Mouse (Mus musculus): ENCODE data around the gene Syp. TPM values are rescaled to one million over a fixed set of nuclear protein-coding genes. Genes with fewer than 3 reads are reported as not detected.
A peak's percentile ranks its signal among the peaks of the same experiment; 100 is the strongest.

The Syp gene
- polyA plus RNA-seq, 1 experiment = 4.2 TPM

- 0 out of 2 replicates have a peak overlapping the region, but pooled peaks have one; percentile 12 for H3K27ac ChIP-seq (ENCODE audit: insufficient read depth, low read depth, low read length)
- no peak for TF ChIP-seq POLR2A (IDR thresholded peaks at IDR 0.05; ENCODE audit: borderline replicate concordance, low read depth, low read length)
- no peak for TF ChIP-seq CTCF (IDR thresholded peaks at IDR 0.05; ENCODE audit: low read depth, low read length)
- H3K4me3 ChIP-seq (ENCODE audit: insufficient read depth, low read length) = peak overlapping the region; percentile 35
- H3K4me1 ChIP-seq (ENCODE audit: control insufficient read depth, insufficient read depth, low read length) = peaks cover 14% of the 10 kb centered on the region
Observed at GRCm38 (mm10) chrX:7632560-7632959, 5.7 kb upstream of the Syp start.

- peaks cover 14% of the 10 kb centered on the region for H3K4me1 ChIP-seq (ENCODE audit: control insufficient read depth, insufficient read depth, low read length)
- no peak overlapping the region for H3K4me3 ChIP-seq (ENCODE audit: insufficient read depth, low read length)
- no peak for TF ChIP-seq CTCF (IDR thresholded peaks at IDR 0.05; ENCODE audit: low read depth, low read length)
- no peak for TF ChIP-seq POLR2A (IDR thresholded peaks at IDR 0.05; ENCODE audit: borderline replicate concordance, low read depth, low read length)
- H3K27ac ChIP-seq (ENCODE audit: insufficient read depth, low read depth, low read length) = no peak overlapping the region
Observed at GRCm38 (mm10) chrX:7635101-7635500, 3.2 kb upstream of the Syp start.

GRCm38 (mm10) chrX:7639536-7640325 is 1.5 kb downstream of the Syp start:
- H3K4me3 ChIP-seq (ENCODE audit: insufficient read depth, low read length) = no peak overlapping the region
- TF ChIP-seq CTCF (IDR thresholded peaks at IDR 0.05; ENCODE audit: low read depth, low read length) (no peak), POLR2A (IDR thresholded peaks at IDR 0.05; ENCODE audit: borderline replicate concordance, low read depth, low read length) (no peak)
- H3K4me1 ChIP-seq (ENCODE audit: control insufficient read depth, insufficient read depth, low read length) = no peaks in the 10 kb centered on the region
- H3K27ac ChIP-seq (ENCODE audit: insufficient read depth, low read depth, low read length) = no peak overlapping the region

- TF ChIP-seq POLR2A (IDR thresholded peaks at IDR 0.05; ENCODE audit: borderline replicate concordance, low read depth, low read length) (no peak), CTCF (IDR thresholded peaks at IDR 0.05; ENCODE audit: low read depth, low read length) (no peak)
Observed at GRCm38 (mm10) chrX:7640785-7641184, 2.5 kb downstream of the Syp start.

GRCm38 (mm10) chrX:7645349-7645748 is 7.1 kb downstream of the Syp start:
- TF ChIP-seq POLR2A (IDR thresholded peaks at IDR 0.05; ENCODE audit: borderline replicate concordance, low read depth, low read length) (no peak), CTCF (IDR thresholded peaks at IDR 0.05; ENCODE audit: low read depth, low read length) (no peak)
- no peak overlapping the region for H3K27ac ChIP-seq (ENCODE audit: insufficient read depth, low read depth, low read length)
- H3K4me1 ChIP-seq (ENCODE audit: control insufficient read depth, insufficient read depth, low read length) = 0 out of 2 replicates have a peak, but pooled peaks cover 3% of the 10 kb centered on the region
- no peak overlapping the region for H3K4me3 ChIP-seq (ENCODE audit: insufficient read depth, low read length)

More at GRCm38 (mm10) chrX:7640785-7641184, 2.5 kb downstream of the Syp start:
- Histone ChIP-seq H3K4me3 (ENCODE audit: insufficient read depth, low read length) (no peak overlapping the region), H3K4me1 (ENCODE audit: control insufficient read depth, insufficient read depth, low read length) (no peaks in the 10 kb centered on the region), H3K27ac (ENCODE audit: insufficient read depth, low read depth, low read length) (no peak overlapping the region)

- Histone ChIP-seq H3K4me1 (ENCODE audit: control insufficient read depth, insufficient read depth, low read length) (peaks cover 7% of the 10 kb centered on the region), H3K27ac (ENCODE audit: insufficient read depth, low read depth, low read length) (peak overlapping the region; percentile 49), H3K4me3 (ENCODE audit: insufficient read depth, low read length) (peak overlapping the region; percentile 64)
- no peak for TF ChIP-seq POLR2A (IDR thresholded peaks at IDR 0.05; ENCODE audit: borderline replicate concordance, low read depth, low read length)
- no peak for TF ChIP-seq CTCF (IDR thresholded peaks at IDR 0.05; ENCODE audit: low read depth, low read length)
Observed at GRCm38 (mm10) chrX:7648671-7649304, 10.5 kb downstream of the Syp start.

GRCm38 (mm10) chrX:7657221-7657639 is 19.0 kb downstream of the Syp start, which contains the start of gene Prickle3:
Gene Prickle3, plus strand, starts transcription at chrX:7657260.
- peak within 1 kb of the TSS; percentile 83 for H3K4me3 ChIP-seq (ENCODE audit: insufficient read depth, low read length)
- peaks cover 11% of the 10 kb centered on the region for H3K4me1 ChIP-seq (ENCODE audit: control insufficient read depth, insufficient read depth, low read length)
- TF ChIP-seq POLR2A (IDR thresholded peaks at IDR 0.05; ENCODE audit: borderline replicate concordance, low read depth, low read length) = no peak
- no peak within 1 kb of the TSS for H3K27ac ChIP-seq (ENCODE audit: insufficient read depth, low read depth, low read length)

- no peak overlapping the region; the same call in 1 of the 2 replicates for H3K4me3 ChIP-seq (ENCODE audit: insufficient read depth, low read length)
- peaks cover 10% of the 10 kb centered on the region for H3K4me1 ChIP-seq (ENCODE audit: control insufficient read depth, insufficient read depth, low read length)
- TF ChIP-seq POLR2A (IDR thresholded peaks at IDR 0.05; ENCODE audit: borderline replicate concordance, low read depth, low read length) = no peak
- TF ChIP-seq CTCF (IDR thresholded peaks at IDR 0.05; ENCODE audit: low read depth, low read length) = no peak
- no peak overlapping the region for H3K27ac ChIP-seq (ENCODE audit: insufficient read depth, low read depth, low read length)
Observed at GRCm38 (mm10) chrX:7658031-7658784, 19.9 kb downstream of the Syp start.

- Histone ChIP-seq H3K4me1 (ENCODE audit: control insufficient read depth, insufficient read depth, low read length) (peaks cover 7% of the 10 kb centered on the region; the same call in 1 of the 2 replicates), H3K27ac (ENCODE audit: insufficient read depth, low read depth, low read length) (no peak overlapping the region), H3K4me3 (ENCODE audit: insufficient read depth, low read length) (no peak overlapping the region)
- TF ChIP-seq POLR2A (IDR thresholded peaks at IDR 0.05; ENCODE audit: borderline replicate concordance, low read depth, low read length) (no peak), CTCF (IDR thresholded peaks at IDR 0.05; ENCODE audit: low read depth, low read length) (no peak)
Observed at GRCm38 (mm10) chrX:7658785-7659589, 20.7 kb downstream of the Syp start.

Data from bone marrow macrophage, adult 2 months (primary cell).